In genomic region chr17:35813653-35814052, GRCm38 (mm10) we compare ENCODE assay signal across 8 mouse cellular contexts. TPM values are rescaled to one million over a fixed set of nuclear protein-coding genes. Genes with fewer than 3 reads are reported as not detected.
DNase-seq lines count a peak whose midpoint lies in the region; ATAC-seq and TF ChIP-seq lines count a peak whose summit lies in the region.

No protein-coding gene starts in this region.

- WGBS in embryonic facial prominence, embryonic 12.5 days, result 80% methylated on average over 7 of the region's 7 CpGs
- whole genome bisulfite sequencing in embryonic facial prominence, embryonic 10.5 days, result 82% methylated on average over 7 of the region's 7 CpGs
- WGBS in lung, adult 2 months, result 22% methylated on average over 7 of the region's 7 CpGs
- 87% methylated on average over 7 of the region's 7 CpGs for WGBS in neural tube, embryonic 14.5 days
- WGBS in forebrain, postnatal 0 days, result 74% methylated on average over 7 of the region's 7 CpGs

- no peaks in the 10 kb centered on the region for H3K27me3 ChIP-seq in embryonic facial prominence, embryonic 12.5 days
- no peaks in the 10 kb centered on the region for H3K27me3 ChIP-seq in embryonic facial prominence, embryonic 10.5 days (replicated peaks; ENCODE audit: low read depth, poor library complexity, severe bottlenecking)
- no peaks in the 10 kb centered on the region for H3K27me3 ChIP-seq in neural tube, embryonic 14.5 days (ENCODE audit: control insufficient read depth, insufficient read depth, low read length)
- H3K27me3 ChIP-seq in forebrain, postnatal 0 days (ENCODE audit: insufficient read depth, low read length), result no peaks in the 10 kb centered on the region

- ATAC-seq in embryonic facial prominence, embryonic 12.5 days (ENCODE audit: insufficient number of reproducible peaks, insufficient read depth, low FRiP score, low TSS enrichment), result no peak
- ATAC-seq in granulocyte monocyte progenitor cell, adult 5-6 weeks (replicated peaks; ENCODE audit: poor library complexity, severe bottlenecking), result peak; percentile 37
- 0 out of 2 replicates have a peak, but pooled peaks have one; percentile 17 for ATAC-seq in neural tube, embryonic 14.5 days (ENCODE audit: low read depth)
- no peak for ATAC-seq in forebrain, postnatal 0 days

- H3K9me3 ChIP-seq in embryonic facial prominence, embryonic 12.5 days, result no peaks in the 10 kb centered on the region
- no peaks in the 10 kb centered on the region for H3K9me3 ChIP-seq in embryonic facial prominence, embryonic 10.5 days
- H3K9me3 ChIP-seq in neural tube, embryonic 14.5 days (ENCODE audit: control insufficient read depth, low read length), result no peaks in the 10 kb centered on the region
- no peaks in the 10 kb centered on the region for H3K9me3 ChIP-seq in forebrain, postnatal 0 days (ENCODE audit: low read length)

- 0 out of 2 replicates have a peak overlapping the region, but pooled peaks have one; percentile 71 for H3K27ac ChIP-seq in embryonic facial prominence, embryonic 12.5 days
- no peak overlapping the region for H3K27ac ChIP-seq in embryonic facial prominence, embryonic 10.5 days (replicated peaks)
- no peak overlapping the region; the same call in 1 of the 2 replicates for H3K27ac ChIP-seq in neural tube, embryonic 14.5 days (ENCODE audit: low read depth, low read length)
- no peak overlapping the region for H3K27ac ChIP-seq in forebrain, postnatal 0 days (ENCODE audit: low read depth, low read length)

- H3K4me3 ChIP-seq in embryonic facial prominence, embryonic 12.5 days, result no peak overlapping the region
- no peak overlapping the region for H3K4me3 ChIP-seq in embryonic facial prominence, embryonic 10.5 days
- H3K4me3 ChIP-seq in lung, adult 2 months (replicated peaks; ENCODE audit: extremely low read depth, low read depth, low read length), result no peak overlapping the region
- no peak overlapping the region for H3K4me3 ChIP-seq in neural tube, embryonic 14.5 days (ENCODE audit: low read depth, low read length)
- H3K4me3 ChIP-seq in forebrain, postnatal 0 days (ENCODE audit: low read depth, low read length), result no peak overlapping the region

- no peak for DNase-seq in embryonic facial prominence, embryonic 10.5 days (ENCODE audit: low spot score)
- peak; percentile 56 for DNase-seq in lung, adult 2 months
- DNase-seq in lung, postnatal 14 days, result no peak
- no peak for DNase-seq in layer of hippocampus, postnatal 14 days (ENCODE audit: low spot score in 2 of 2)
- no peak for DNase-seq in forebrain, postnatal 0 days

- no peaks in the 10 kb centered on the region for H3K36me3 ChIP-seq in embryonic facial prominence, embryonic 12.5 days
- no peaks in the 10 kb centered on the region for H3K36me3 ChIP-seq in embryonic facial prominence, embryonic 10.5 days (replicated peaks)
- H3K36me3 ChIP-seq in neural tube, embryonic 14.5 days (ENCODE audit: control insufficient read depth, insufficient read depth, low read length), result no peaks in the 10 kb centered on the region
- no peaks in the 10 kb centered on the region for H3K36me3 ChIP-seq in forebrain, postnatal 0 days (ENCODE audit: insufficient read depth)

- no peak overlapping the region for H3K9ac ChIP-seq in embryonic facial prominence, embryonic 12.5 days
- H3K9ac ChIP-seq in neural tube, embryonic 14.5 days (replicated peaks; ENCODE audit: low read depth, low read length), result no peak overlapping the region
- H3K9ac ChIP-seq in forebrain, postnatal 0 days, result no peak overlapping the region

- no peak overlapping the region for H3K4me2 ChIP-seq in embryonic facial prominence, embryonic 12.5 days (replicated peaks)
- H3K4me2 ChIP-seq in neural tube, embryonic 14.5 days (ENCODE audit: low read depth, low read length), result no peak overlapping the region
- no peak overlapping the region for H3K4me2 ChIP-seq in forebrain, postnatal 0 days (ENCODE audit: low read depth)

- no peak for TF ChIP-seq POLR2A in lung, adult 2 months (IDR thresholded peaks at IDR 0.05; ENCODE audit: borderline replicate concordance, extremely low read depth, low read depth, low read length)

- no peak for TF ChIP-seq CTCF in lung, adult 2 months (IDR thresholded peaks at IDR 0.05; ENCODE audit: insufficient read depth, low read length)
- no peak for TF ChIP-seq CTCF in forebrain, postnatal 0 days (IDR thresholded peaks at IDR 0.05; ENCODE audit: low read depth)

- H3K4me1 ChIP-seq in embryonic facial prominence, embryonic 12.5 days, result peaks cover 33% of the 10 kb centered on the region
- peaks cover 29% of the 10 kb centered on the region for H3K4me1 ChIP-seq in embryonic facial prominence, embryonic 10.5 days
- H3K4me1 ChIP-seq in lung, adult 2 months (ENCODE audit: control insufficient read depth, insufficient read depth, low read length), result peaks cover 40% of the 10 kb centered on the region
- no peaks in the 10 kb centered on the region for H3K4me1 ChIP-seq in neural tube, embryonic 14.5 days (ENCODE audit: control insufficient read depth, insufficient read depth, low read length)
- no peaks in the 10 kb centered on the region for H3K4me1 ChIP-seq in forebrain, postnatal 0 days (ENCODE audit: insufficient read depth)

RNA-seq across cellular contexts. Expression of gene Ier3, which starts 7.8 kb away (rescaled TPM):
- polyA plus RNA-seq in embryonic facial prominence, embryonic 12.5 days (2016; fragmentation: Nextera tagmentation; extraction: Ambion mirVana), result 6.9 and 8.9 TPM in 2 replicates
- polyA plus RNA-seq in embryonic facial prominence, embryonic 10.5 days (2016; fragmentation: Nextera tagmentation; extraction: Ambion mirVana), result 3.7 and 4.4 TPM in 2 replicates
- 133 TPM in 2 replicates for polyA plus RNA-seq in lung, adult 2 months (2012; rRNA removed)
- 4.6 and 18.1 TPM in 2 replicates for total RNA-seq in granulocyte monocyte progenitor cell, adult 5-6 weeks (2014; fragmentation: Nextera tagmentation)
- 44.3 and 53.7 TPM in 2 replicates for total RNA-seq in granulocyte monocyte progenitor cell, adult 5-6 weeks (2017)
- 4.2 and 6.9 TPM in 2 replicates for polyA plus RNA-seq in neural tube, embryonic 14.5 days (2014; fragmentation: Nextera tagmentation; extraction: Ambion mirVana)
- 1 to 10 TPM; 3.8 to 4.2 TPM for total RNA-seq in layer of hippocampus, postnatal 14 days (2021)
- 8.9 and 9.0 TPM in 2 replicates for total RNA-seq in forebrain, postnatal 0 days (2014; rRNA removed)
- polyA plus RNA-seq in forebrain, postnatal 0 days (2015; fragmentation: Nextera tagmentation; extraction: Ambion mirVana), result 13.0 and 13.1 TPM in 2 replicates

RNA-seq across cellular contexts. Expression of gene Flot1, which starts 9.4 kb away (rescaled TPM):
- polyA plus RNA-seq in embryonic facial prominence, embryonic 12.5 days (2016; fragmentation: Nextera tagmentation; extraction: Ambion mirVana), result 50.7 and 60.3 TPM in 2 replicates
- 45.9 and 49.2 TPM in 2 replicates for polyA plus RNA-seq in embryonic facial prominence, embryonic 10.5 days (2016; fragmentation: Nextera tagmentation; extraction: Ambion mirVana)
- 81.9 and 89.7 TPM in 2 replicates for polyA plus RNA-seq in lung, adult 2 months (2012; rRNA removed)
- total RNA-seq in granulocyte monocyte progenitor cell, adult 5-6 weeks (2014; fragmentation: Nextera tagmentation), result 66.8 and 109 TPM in 2 replicates
- total RNA-seq in granulocyte monocyte progenitor cell, adult 5-6 weeks (2017), result 58.3 and 63.6 TPM in 2 replicates
- polyA plus RNA-seq in neural tube, embryonic 14.5 days (2014; fragmentation: Nextera tagmentation; extraction: Ambion mirVana), result 100 and 121 TPM in 2 replicates
- total RNA-seq in layer of hippocampus, postnatal 14 days (2021), result 100 to 1,000 TPM; 139 to 147 TPM
- total RNA-seq in forebrain, postnatal 0 days (2014; rRNA removed), result 90.4 and 103 TPM in 2 replicates
- 104 and 113 TPM in 2 replicates for polyA plus RNA-seq in forebrain, postnatal 0 days (2015; fragmentation: Nextera tagmentation; extraction: Ambion mirVana)

RNA-seq across cellular contexts. Expression of gene Tubb5, which starts 24.5 kb away (rescaled TPM):
- 1,266 and 1,271 TPM in 2 replicates for polyA plus RNA-seq in embryonic facial prominence, embryonic 12.5 days (2016; fragmentation: Nextera tagmentation; extraction: Ambion mirVana)
- polyA plus RNA-seq in embryonic facial prominence, embryonic 10.5 days (2016; fragmentation: Nextera tagmentation; extraction: Ambion mirVana), result 1,654 and 1,662 TPM in 2 replicates
- 258 and 298 TPM in 2 replicates for polyA plus RNA-seq in lung, adult 2 months (2012; rRNA removed)
- total RNA-seq in granulocyte monocyte progenitor cell, adult 5-6 weeks (2014; fragmentation: Nextera tagmentation), result 640 and 699 TPM in 2 replicates
- total RNA-seq in granulocyte monocyte progenitor cell, adult 5-6 weeks (2017), result 874 and 1,022 TPM in 2 replicates
- 1,611 and 1,626 TPM in 2 replicates for polyA plus RNA-seq in neural tube, embryonic 14.5 days (2014; fragmentation: Nextera tagmentation; extraction: Ambion mirVana)
- total RNA-seq in layer of hippocampus, postnatal 14 days (2021), result 100 to 1,000 TPM; 615 to 684 TPM
- 3,707 and 3,724 TPM in 2 replicates for total RNA-seq in forebrain, postnatal 0 days (2014; rRNA removed)
- polyA plus RNA-seq in forebrain, postnatal 0 days (2015; fragmentation: Nextera tagmentation; extraction: Ambion mirVana), result 2,151 and 2,226 TPM in 2 replicates

RNA-seq across cellular contexts. Expression of gene Mdc1, which starts 27.7 kb away (rescaled TPM):
- polyA plus RNA-seq in embryonic facial prominence, embryonic 12.5 days (2016; fragmentation: Nextera tagmentation; extraction: Ambion mirVana), result 15.1 and 21.3 TPM in 2 replicates
- polyA plus RNA-seq in embryonic facial prominence, embryonic 10.5 days (2016; fragmentation: Nextera tagmentation; extraction: Ambion mirVana), result 18.4 and 21.2 TPM in 2 replicates
- 6.8 and 8.2 TPM in 2 replicates for polyA plus RNA-seq in lung, adult 2 months (2012; rRNA removed)
- total RNA-seq in granulocyte monocyte progenitor cell, adult 5-6 weeks (2014; fragmentation: Nextera tagmentation), result 103 and 159 TPM in 2 replicates
- 23.7 and 28.6 TPM in 2 replicates for total RNA-seq in granulocyte monocyte progenitor cell, adult 5-6 weeks (2017)
- polyA plus RNA-seq in neural tube, embryonic 14.5 days (2014; fragmentation: Nextera tagmentation; extraction: Ambion mirVana), result 6.0 and 8.5 TPM in 2 replicates
- total RNA-seq in layer of hippocampus, postnatal 14 days (2021), result 10 to 100 TPM; 13.6 to 15.0 TPM
- total RNA-seq in forebrain, postnatal 0 days (2014; rRNA removed), result 15.3 and 20.4 TPM in 2 replicates
- polyA plus RNA-seq in forebrain, postnatal 0 days (2015; fragmentation: Nextera tagmentation; extraction: Ambion mirVana), result 3.0 and 4.4 TPM in 2 replicates

RNA-seq across cellular contexts. Expression of gene Nrm, which starts 47.5 kb away (rescaled TPM):
- 39.9 and 43.9 TPM in 2 replicates for polyA plus RNA-seq in embryonic facial prominence, embryonic 12.5 days (2016; fragmentation: Nextera tagmentation; extraction: Ambion mirVana)
- polyA plus RNA-seq in embryonic facial prominence, embryonic 10.5 days (2016; fragmentation: Nextera tagmentation; extraction: Ambion mirVana), result 64.6 and 65.1 TPM in 2 replicates
- 16.5 and 26.2 TPM in 2 replicates for polyA plus RNA-seq in lung, adult 2 months (2012; rRNA removed)
- 66.8 and 88.9 TPM in 2 replicates for total RNA-seq in granulocyte monocyte progenitor cell, adult 5-6 weeks (2014; fragmentation: Nextera tagmentation)
- total RNA-seq in granulocyte monocyte progenitor cell, adult 5-6 weeks (2017), result 41.5 and 46.0 TPM in 2 replicates
- 15.7 and 16.9 TPM in 2 replicates for polyA plus RNA-seq in neural tube, embryonic 14.5 days (2014; fragmentation: Nextera tagmentation; extraction: Ambion mirVana)
- total RNA-seq in layer of hippocampus, postnatal 14 days (2021), result 1 to 10 TPM; 3.9 to 4.7 TPM
- 6.1 and 9.7 TPM in 2 replicates for total RNA-seq in forebrain, postnatal 0 days (2014; rRNA removed)
- 13.1 and 15.6 TPM in 2 replicates for polyA plus RNA-seq in forebrain, postnatal 0 days (2015; fragmentation: Nextera tagmentation; extraction: Ambion mirVana)

Comparison
In these comparisons a context has a peak if more than half of its experiments do, and no peak if none do; other contexts are left out.
1. ATAC-seq: peak in granulocyte monocyte progenitor cell, adult 5-6 weeks (single experiment) and neural tube, embryonic 14.5 days (single experiment); none in embryonic facial prominence, embryonic 12.5 days (single experiment) and forebrain, postnatal 0 days (single experiment).